Mouse (Mus musculus): ENCODE measurements at regions not wholly inside any gene's neighbourhood (a gene's known extent, or its start where the extent isn't known, plus 50 kb on each side); places are given as distances from the start of the nearest gene placed in this dataset.
A peak's percentile ranks its signal among the peaks of the same experiment; 100 is the strongest.

DNA sequence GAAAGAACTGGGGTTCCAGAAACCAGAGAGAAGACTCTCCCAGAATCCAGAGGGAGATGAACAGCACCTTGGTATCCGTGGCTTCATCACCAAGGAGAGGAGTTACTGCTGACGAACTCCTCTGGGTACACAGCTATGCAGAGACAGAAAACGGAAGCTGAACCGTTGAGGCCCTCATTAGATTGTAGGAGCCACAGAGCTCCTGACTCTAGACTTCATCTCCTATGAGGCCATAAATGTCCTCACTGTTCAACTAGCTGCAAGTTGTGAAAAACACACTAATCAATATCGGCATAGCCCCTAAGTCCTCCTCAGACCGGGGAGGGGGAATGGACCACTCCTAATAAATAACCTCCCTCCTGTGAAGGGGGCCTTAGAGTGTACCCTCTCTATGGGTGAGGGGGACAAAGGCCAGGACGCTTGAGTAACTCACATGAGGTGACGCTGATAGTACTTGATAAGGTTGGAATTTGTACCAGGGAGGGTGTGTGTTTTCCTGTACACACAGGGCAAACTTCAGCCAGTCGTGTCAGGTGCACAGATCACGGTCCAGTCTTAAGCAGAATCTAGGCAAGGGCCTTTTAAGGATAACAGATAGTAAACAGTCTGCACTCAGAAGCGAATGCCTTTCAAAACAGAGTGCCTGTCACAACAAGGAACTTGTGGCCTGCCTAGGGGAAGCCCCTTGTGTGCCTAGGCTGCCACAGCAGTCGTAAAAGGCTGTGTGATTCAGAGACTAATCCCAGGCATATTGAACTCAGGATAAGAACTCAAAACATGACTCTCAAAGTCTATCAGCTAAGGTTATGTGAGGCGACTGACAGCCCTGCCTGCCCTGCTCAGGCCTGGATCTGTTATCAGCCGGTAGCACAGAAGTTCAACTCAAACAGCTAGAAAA lies 104.2 kb downstream of the Dyrk2 start:
- Histone ChIP-seq H3K9ac (ENCODE audit: insufficient read depth, low read depth) (no peak overlapping the region), H3K4me1 (ENCODE audit: control insufficient read depth in 1 of 2, insufficient read depth in 2 of 2) (peaks cover 4 to 31% of the 10 kb centered on the region in 2 experiments; a peak in 2 of 4 replicates), H3K4me2 (ENCODE audit: insufficient read depth, low read depth, poor library complexity, severe bottlenecking) (no peak overlapping the region; the same call in 1 of the 2 replicates), H3K9me3 (replicated peaks; ENCODE audit: low read length) (no peaks in the 10 kb centered on the region), H3K4me3 (replicated peaks in 1 of 3; ENCODE audit: low read depth in 2 of 3, low read length in 2 of 3, poor library complexity in 1 of 3) (peak overlapping the region in 1 of 3 experiments; percentile 2), H3K27ac (ENCODE audit: insufficient read depth, low read depth) (no peak overlapping the region), H3K27me3 (replicated peaks) (no peaks in the 10 kb centered on the region), H3K79me2 (replicated peaks; ENCODE audit: control insufficient read depth, extremely low read depth, insufficient read depth, poor library complexity, severe bottlenecking) (no peaks in the 10 kb centered on the region), H3K36me3 (replicated peaks in 1 of 2; ENCODE audit: control insufficient read depth in 1 of 2, insufficient read depth in 1 of 2, low read length in 1 of 2) (no peaks in the 10 kb centered on the region)
- in situ Hi-C loops (cut with MboI; ENCODE audit: low pct_ligation_motif_present, low pct_unique_long_range_greater_than_20kb, low sequenced_read_pairs): no loop called here
- TF ChIP-seq IRF4 (IDR thresholded peaks at IDR 0.05; ENCODE audit: low read depth, low read length): peak; percentile 31; the same call in 1 of the 2 replicates
- TF ChIP-seq SIN3A (IDR thresholded peaks at IDR 0.05; ENCODE audit: low read length): 0 out of 2 replicates have a peak, but pooled peaks have one; percentile 31
- no peak for TF ChIP-seq RCOR1 (conservative IDR thresholded peaks at IDR 0.05; ENCODE audit: low read depth, low read length)
- TF ChIP-seq NELFE (IDR thresholded peaks at IDR 0.05; ENCODE audit: low read depth, low read length): no peak
- TF ChIP-seq ELF1 (IDR thresholded peaks at IDR 0.05; ENCODE audit: low read depth, low read length): peak; percentile 18; the same call in 1 of the 2 replicates
- DNase-seq (ENCODE audit: extremely low read depth): peak; percentile 75
- dilution Hi-C loops (cut with MboI; ENCODE audit: extremely low pct_ligation_motif_present, extremely low pct_unique_long_range_greater_than_20kb, low sequenced_read_pairs): no loop called here

DNA sequence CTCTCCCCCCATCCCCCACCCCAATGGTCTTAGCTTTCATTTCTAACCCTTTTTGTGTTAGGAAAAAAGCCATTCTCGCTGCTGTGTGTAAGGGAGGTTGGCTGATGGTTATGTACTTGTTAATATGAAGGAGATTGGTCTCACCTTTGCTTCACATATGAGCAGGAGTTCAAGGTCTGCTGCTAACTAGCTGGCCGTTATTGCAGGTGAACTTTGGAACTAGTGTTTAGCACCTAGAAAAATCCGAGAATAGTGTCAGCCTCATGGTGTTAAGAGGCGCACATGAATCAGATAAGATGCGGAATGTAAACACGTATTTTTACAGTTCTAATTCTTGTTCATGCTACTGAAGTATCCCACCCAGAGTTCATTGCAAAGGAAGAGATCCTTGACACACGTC lies 103.2 kb downstream of the Dyrk2 start:
- Histone ChIP-seq H3K79me2 (replicated peaks; ENCODE audit: control insufficient read depth, extremely low read depth, insufficient read depth, poor library complexity, severe bottlenecking) (no peaks in the 10 kb centered on the region), H3K9me3 (replicated peaks; ENCODE audit: low read length) (no peaks in the 10 kb centered on the region), H3K4me3 (replicated peaks in 1 of 3; ENCODE audit: low read depth in 2 of 3, low read length in 2 of 3, poor library complexity in 1 of 3) (no peak overlapping the region), H3K27ac (ENCODE audit: insufficient read depth, low read depth) (no peak overlapping the region), H3K27me3 (replicated peaks) (no peaks in the 10 kb centered on the region), H3K4me2 (ENCODE audit: insufficient read depth, low read depth, poor library complexity, severe bottlenecking) (no peak overlapping the region; the same call in 1 of the 2 replicates), H3K9ac (ENCODE audit: insufficient read depth, low read depth) (no peak overlapping the region), H3K36me3 (replicated peaks in 1 of 2; ENCODE audit: control insufficient read depth in 1 of 2, insufficient read depth in 1 of 2, low read length in 1 of 2) (no peaks in the 10 kb centered on the region), H3K4me1 (ENCODE audit: control insufficient read depth in 1 of 2, insufficient read depth in 2 of 2) (peaks cover 4 to 31% of the 10 kb centered on the region in 2 experiments; a peak in 2 of 4 replicates)
- in situ Hi-C loops (cut with MboI; ENCODE audit: low pct_ligation_motif_present, low pct_unique_long_range_greater_than_20kb, low sequenced_read_pairs) (no loop called here), dilution Hi-C loops (cut with MboI; ENCODE audit: extremely low pct_ligation_motif_present, extremely low pct_unique_long_range_greater_than_20kb, low sequenced_read_pairs) (no loop called here)
- DNase-seq (ENCODE audit: extremely low read depth): no peak
- TF ChIP-seq KAT2A (IDR thresholded peaks at IDR 0.05; ENCODE audit: insufficient replicate concordance, low read length): no peak
- TF ChIP-seq ELF1 (IDR thresholded peaks at IDR 0.05; ENCODE audit: low read depth, low read length): no peak
- TF ChIP-seq TCF12 (IDR thresholded peaks at IDR 0.05; ENCODE audit: low read depth, low read length): no peak
- TF ChIP-seq CTCF (conservative IDR thresholded peaks at IDR 0.05 in 1 of 2, IDR thresholded peaks at IDR 0.05 in 1 of 2; ENCODE audit: low read depth in 2 of 2, low read length in 2 of 2): no peak
- no peak for TF ChIP-seq USF2 (conservative IDR thresholded peaks at IDR 0.05; ENCODE audit: low read depth, low read length)
- no peak for TF ChIP-seq USF1 (IDR thresholded peaks at IDR 0.05; ENCODE audit: low read depth, low read length)
- no peak for TF ChIP-seq E2F4 (IDR thresholded peaks at IDR 0.05; ENCODE audit: insufficient replicate concordance, low read depth, low read length)
- TF ChIP-seq MAX (IDR thresholded peaks at IDR 0.05; ENCODE audit: low read length): no peak
- TF ChIP-seq JUND (conservative IDR thresholded peaks at IDR 0.05; ENCODE audit: low read depth, low read length): no peak
- no peak for TF ChIP-seq TBP (conservative IDR thresholded peaks at IDR 0.05; ENCODE audit: low read depth, low read length)
- TF ChIP-seq CHD1 (IDR thresholded peaks at IDR 0.05; ENCODE audit: low read depth, low read length): no peak
- TF ChIP-seq MAZ (IDR thresholded peaks at IDR 0.05; ENCODE audit: low read depth, low read length): no peak
- no peak for TF ChIP-seq HCFC1 (IDR thresholded peaks at IDR 0.05; ENCODE audit: low read depth, low read length)
- no peak for TF ChIP-seq UBTF (IDR thresholded peaks at IDR 0.05; ENCODE audit: low read depth, low read length)
- TF ChIP-seq ZKSCAN1 (IDR thresholded peaks at IDR 0.05; ENCODE audit: borderline replicate concordance, low read depth, low read length): no peak
- TF ChIP-seq RAD21 (IDR thresholded peaks at IDR 0.05; ENCODE audit: low read depth, low read length): no peak
- TF ChIP-seq ETS1 (conservative IDR thresholded peaks at IDR 0.05; ENCODE audit: low read depth, low read length): no peak
- no peak for TF ChIP-seq PAX5 (IDR thresholded peaks at IDR 0.05; ENCODE audit: low read length)
